Mouse (Mus musculus): Measurements from ENCODE around the gene Ppp2r5d. TPM values are rescaled to one million over a fixed set of nuclear protein-coding genes. Genes with fewer than 3 reads are reported as not detected.

Gene Ppp2r5d
- total RNA-seq, 2 experiments from 2014 or later: 26.9 to 46.1 TPM

DNA sequence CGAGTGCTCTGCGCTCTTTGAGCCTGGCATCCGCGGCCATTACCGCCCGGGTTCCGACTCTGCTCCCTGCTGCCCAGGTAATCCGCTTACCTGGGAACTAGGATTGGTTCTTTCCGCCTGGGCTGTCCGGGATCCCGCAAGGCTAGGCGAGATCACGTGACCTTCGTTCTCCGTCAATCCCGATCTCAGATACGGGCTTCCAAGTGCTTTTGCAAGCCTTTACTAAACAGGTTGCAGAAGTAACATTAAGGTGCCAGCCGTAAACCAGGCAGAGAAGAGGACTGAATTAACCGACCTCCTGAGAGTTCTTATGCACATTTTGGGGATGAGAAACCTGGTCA lies 58.6 kb downstream of the Ppp2r5d start:
- peak; percentile 14 for ATAC-seq (replicated peaks; ENCODE audit: poor library complexity)

- ATAC-seq (replicated peaks; ENCODE audit: poor library complexity): peak; percentile 88
Observed at GRCm38 (mm10) chr17:46645561-46646321, 59.2 kb downstream of the Ppp2r5d start, which contains the start of the genes Klc4 and Mrpl2. Klc4 (minus strand) TSS chr17:46646022. Mrpl2 (plus strand) TSS chr17:46646229.

GRCm38 (mm10) chr17:46644916-46645475 lies 59.9 kb downstream of the Ppp2r5d start:
- no peak for ATAC-seq (replicated peaks; ENCODE audit: poor library complexity)

DNA sequence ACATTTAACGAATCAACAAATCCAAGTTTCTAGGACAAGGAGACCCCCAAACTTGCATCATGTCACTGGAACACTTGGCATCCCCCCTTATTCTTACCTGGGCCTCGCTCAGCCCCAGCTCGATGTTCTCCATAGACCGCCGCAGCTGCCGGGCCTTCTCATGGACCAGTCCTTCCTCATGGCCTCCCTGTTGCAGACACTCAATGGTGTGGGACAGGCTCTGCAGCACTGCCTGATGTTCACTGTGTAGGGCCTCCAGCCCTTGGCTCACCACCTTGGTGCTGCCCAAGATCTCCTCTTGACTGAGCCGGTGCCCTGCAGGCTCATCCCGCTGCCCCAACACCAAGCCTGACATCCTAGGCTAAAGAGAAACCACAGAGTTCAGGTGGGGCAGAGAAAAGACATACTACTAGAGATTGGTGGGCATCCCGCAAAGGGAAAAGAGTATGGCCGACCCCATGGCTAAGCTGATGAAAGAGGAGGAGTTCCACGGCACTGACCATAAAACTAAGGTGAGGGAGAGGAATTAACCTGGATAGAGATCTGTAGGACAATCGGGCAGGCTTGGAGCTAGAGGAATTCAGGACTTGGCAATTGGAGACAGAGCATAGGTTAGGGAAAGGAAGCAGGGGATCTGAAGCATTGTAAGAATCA lies 60.6 kb downstream of the Ppp2r5d start:
- no peak for ATAC-seq (replicated peaks; ENCODE audit: poor library complexity)

DNA sequence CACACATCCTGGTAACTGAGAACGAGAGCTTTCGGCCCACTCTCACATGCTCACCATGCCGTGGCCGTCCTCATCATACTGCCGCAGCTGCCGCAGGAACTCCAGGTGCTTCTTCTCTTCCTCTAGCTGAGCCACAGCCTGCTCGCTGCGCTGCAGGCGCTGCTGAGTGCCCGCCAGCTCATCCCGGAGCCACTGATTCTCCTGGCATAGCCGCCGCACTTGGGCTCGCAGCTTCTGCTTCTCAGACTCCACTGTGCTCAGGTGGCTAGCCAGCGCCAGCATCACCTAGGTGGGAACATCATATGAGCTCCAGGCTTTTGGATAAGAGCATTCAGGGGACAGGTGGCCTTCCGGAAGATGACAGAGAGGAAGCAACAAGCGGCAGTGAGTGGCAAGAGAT lies 62.9 kb downstream of the Ppp2r5d start:
- ATAC-seq (replicated peaks; ENCODE audit: poor library complexity): no peak

DNA sequence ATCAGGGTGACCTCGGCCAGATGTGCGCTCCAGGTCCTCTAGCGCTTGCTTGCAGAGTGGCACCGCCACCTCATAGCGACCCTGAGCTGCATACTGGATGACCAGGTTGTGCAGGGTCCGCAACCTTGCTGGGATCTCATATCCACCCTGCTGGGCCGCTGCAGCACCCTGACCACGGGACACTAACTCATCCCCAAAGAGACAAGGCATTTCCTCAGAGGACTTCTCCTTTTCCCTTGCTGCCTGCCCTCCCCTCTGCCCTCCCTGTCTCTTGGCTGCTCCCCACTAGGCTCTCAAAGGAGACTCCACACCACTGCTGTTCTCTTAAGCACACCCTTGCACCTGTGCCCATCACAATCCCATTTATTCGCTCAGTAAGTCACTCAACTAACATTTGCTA lies 65.0 kb downstream of the Ppp2r5d start:
- peak; percentile 67 for ATAC-seq (replicated peaks; ENCODE audit: poor library complexity)

GRCm38 (mm10) chr17:46636831-46637523 lies 67.9 kb downstream of the Ppp2r5d start:
- peak; percentile 76 for ATAC-seq (replicated peaks; ENCODE audit: poor library complexity)

Other genes with a start within 250 kb of the Ppp2r5d start
- gene Ttbk1, start 217.4 kb downstream of the Ppp2r5d start, total RNA-seq (2015): 0.02 TPM in 1 of 2 replicates, not detected in the other
- gene Ttbk1, start 217.4 kb downstream of the Ppp2r5d start, total RNA-seq (2017): 0.14 TPM in 1 of 2 replicates, not detected in the other
- gene Dnph1, start 208.4 kb downstream of the Ppp2r5d start, total RNA-seq (2015): 41.5 and 45.7 TPM in 2 replicates
- gene Dnph1, start 208.4 kb downstream of the Ppp2r5d start, total RNA-seq (2017): 20.2 and 26.3 TPM in 2 replicates
- gene Cul9, start 158.7 kb downstream of the Ppp2r5d start, total RNA-seq (2015): 9.2 and 12.4 TPM in 2 replicates
- gene Cul9, start 158.7 kb downstream of the Ppp2r5d start, total RNA-seq (2017): 12.4 and 12.5 TPM in 2 replicates
- 36.5 and 43.5 TPM in 2 replicates for gene Srf, start 148.9 kb downstream of the Ppp2r5d start, total RNA-seq (2015)
- gene Srf, start 148.9 kb downstream of the Ppp2r5d start, total RNA-seq (2017): 40.0 and 47.5 TPM in 2 replicates
- 1.4 and 2.0 TPM in 2 replicates for gene Ptk7, start 75.6 kb downstream of the Ppp2r5d start, total RNA-seq (2015)
- gene Ptk7, start 75.6 kb downstream of the Ppp2r5d start, total RNA-seq (2017): 3.0 and 3.6 TPM in 2 replicates
- gene Klc4, start 59.1 kb downstream of the Ppp2r5d start, total RNA-seq (2015): 1.9 and 2.9 TPM in 2 replicates
- 7.5 and 9.5 TPM in 2 replicates for gene Klc4, start 59.1 kb downstream of the Ppp2r5d start, total RNA-seq (2017)
- gene Mrpl2, start 58.9 kb downstream of the Ppp2r5d start, total RNA-seq (2015): 80.1 and 101 TPM in 2 replicates
- gene Mrpl2, start 58.9 kb downstream of the Ppp2r5d start, total RNA-seq (2017): 75.5 and 84.7 TPM in 2 replicates
- 7.3 and 7.6 TPM in 2 replicates for gene Cul7, start 54.8 kb downstream of the Ppp2r5d start, total RNA-seq (2015)
- gene Cul7, start 54.8 kb downstream of the Ppp2r5d start, total RNA-seq (2017): 9.1 and 14.3 TPM in 2 replicates
- 12.4 and 13.6 TPM in 2 replicates for gene Rrp36, start 30.8 kb downstream of the Ppp2r5d start, total RNA-seq (2015)
- gene Rrp36, start 30.8 kb downstream of the Ppp2r5d start, total RNA-seq (2017): 70.4 and 89.7 TPM in 2 replicates
- gene Mea1, start 26.3 kb downstream of the Ppp2r5d start, total RNA-seq (2015): 47.6 and 53.5 TPM in 2 replicates
- 74.9 and 77.6 TPM in 2 replicates for gene Mea1, start 26.3 kb downstream of the Ppp2r5d start, total RNA-seq (2017)
- 36.4 and 40.8 TPM in 2 replicates for gene Klhdc3, start 24.2 kb downstream of the Ppp2r5d start, total RNA-seq (2015)
- gene Klhdc3, start 24.2 kb downstream of the Ppp2r5d start, total RNA-seq (2017): 26.3 and 27.8 TPM in 2 replicates
- 7.8 and 10.2 TPM in 2 replicates for gene Pex6, start 6.4 kb upstream of the Ppp2r5d start, total RNA-seq (2015)
- 11.3 TPM in 2 replicates for gene Pex6, start 6.4 kb upstream of the Ppp2r5d start, total RNA-seq (2017)
- not detected in 2 replicates for gene Gnmt, start 24.1 kb upstream of the Ppp2r5d start, total RNA-seq (2015)
- not detected in 2 replicates for gene Gnmt, start 24.1 kb upstream of the Ppp2r5d start, total RNA-seq (2017)
- gene Cnpy3, start 47.1 kb upstream of the Ppp2r5d start, total RNA-seq (2015): 30.6 and 34.3 TPM in 2 replicates
- 101 and 102 TPM in 2 replicates for gene Cnpy3, start 47.1 kb upstream of the Ppp2r5d start, total RNA-seq (2017)
- gene Ptcra, start 58.6 kb upstream of the Ppp2r5d start, total RNA-seq (2015): 0.72 and 0.73 TPM in 2 replicates
- gene Ptcra, start 58.6 kb upstream of the Ppp2r5d start, total RNA-seq (2017): not detected in 2 replicates
- 27.3 and 28.5 TPM in 2 replicates for gene 2310039H08Rik, start 67.5 kb upstream of the Ppp2r5d start, total RNA-seq (2015)
- 10.0 and 16.5 TPM in 2 replicates for gene 2310039H08Rik, start 67.5 kb upstream of the Ppp2r5d start, total RNA-seq (2017)
- 113 and 123 TPM in 2 replicates for gene Rpl7l1, start 77.6 kb upstream of the Ppp2r5d start, total RNA-seq (2015)
- 142 and 179 TPM in 2 replicates for gene Rpl7l1, start 77.6 kb upstream of the Ppp2r5d start, total RNA-seq (2017)
- 20.9 and 26.1 TPM in 2 replicates for gene Bicral, start 153.4 kb upstream of the Ppp2r5d start, total RNA-seq (2015)
- 16.2 and 20.3 TPM in 2 replicates for gene Bicral, start 153.4 kb upstream of the Ppp2r5d start, total RNA-seq (2017)
- gene Tbcc, start 185.6 kb upstream of the Ppp2r5d start, total RNA-seq (2015): 11.3 and 12.5 TPM in 2 replicates
- 12.5 and 12.8 TPM in 2 replicates for gene Tbcc, start 185.6 kb upstream of the Ppp2r5d start, total RNA-seq (2017)
- not detected in 2 replicates for gene Prph2, start 205.3 kb upstream of the Ppp2r5d start, total RNA-seq (2015)
- not detected in 2 replicates for gene Prph2, start 205.3 kb upstream of the Ppp2r5d start, total RNA-seq (2017)